Comparison of ENCODE assay signal across 21 mouse cellular contexts in genomic region chr7:65871851-65872250, GRCm38 (mm10). TPM values are rescaled to one million over a fixed set of nuclear protein-coding genes. Genes with fewer than 3 reads are reported as not detected.
DNase-seq lines count a peak whose midpoint lies in the region; ATAC-seq and TF ChIP-seq lines count a peak whose summit lies in the region.
"Had no signal": no experiment of that assay in that cellular context is flagged by ENCODE, and none has a peak within 500 bp of the region (broad histone marks: within the 10 kb centered on the region; RNA-seq: fewer than 3 reads in every experiment).

No protein-coding gene starts in this region.

- no peak overlapping the region for H3K9ac ChIP-seq in forebrain, embryonic 14.5 days (ENCODE audit: low read length)
- H3K9ac ChIP-seq in forebrain, embryonic 11.5 days (ENCODE audit: low read length) = no peak overlapping the region
- H3K9ac ChIP-seq in hindbrain, postnatal 0 days (replicated peaks; ENCODE audit: low read length) = no peak overlapping the region
- H3K9ac ChIP-seq: forebrain, postnatal 0 days; liver, postnatal 0 days had no signal

- H3K4me1 ChIP-seq in forebrain, embryonic 14.5 days (ENCODE audit: control insufficient read depth, insufficient read depth, low read length) = peaks cover 8% of the 10 kb centered on the region
- H3K4me1 ChIP-seq in forebrain, embryonic 11.5 days (replicated peaks; ENCODE audit: control insufficient read depth, insufficient read depth, low read length) = peaks cover 6% of the 10 kb centered on the region; the same call in 1 of the 2 replicates
- H3K4me1 ChIP-seq in hindbrain, postnatal 0 days (ENCODE audit: insufficient read depth, low read length) = peaks cover 11% of the 10 kb centered on the region

- H3K4me2 ChIP-seq in forebrain, embryonic 14.5 days (ENCODE audit: low read length) = no peak overlapping the region
- H3K4me2 ChIP-seq in forebrain, embryonic 11.5 days (ENCODE audit: low read depth, low read length, severe bottlenecking) = no peak overlapping the region
- no peak overlapping the region for H3K4me2 ChIP-seq in hindbrain, postnatal 0 days (ENCODE audit: low read depth, low read length)
- H3K4me2 ChIP-seq: heart, embryonic 11.5 days had no signal

- no peak overlapping the region for H3K27ac ChIP-seq in forebrain, embryonic 14.5 days (ENCODE audit: low read depth, low read length)
- no peak overlapping the region for H3K27ac ChIP-seq in forebrain, embryonic 11.5 days (ENCODE audit: low read depth, low read length)
- peak overlapping the region; percentile 64; the same call in 1 of the 2 replicates for H3K27ac ChIP-seq in hindbrain, postnatal 0 days
- H3K27ac ChIP-seq: embryonic facial prominence, embryonic 10.5 days; kidney, postnatal 0 days; limb, embryonic 10.5 days had no signal

- H3K9me3 ChIP-seq in forebrain, embryonic 14.5 days (replicated peaks; ENCODE audit: control insufficient read depth, low read length) = no peaks in the 10 kb centered on the region
- no peaks in the 10 kb centered on the region for H3K9me3 ChIP-seq in forebrain, embryonic 11.5 days (ENCODE audit: control insufficient read depth, low read length)
- no peaks in the 10 kb centered on the region for H3K9me3 ChIP-seq in hindbrain, postnatal 0 days (ENCODE audit: low read length)
- H3K9me3 ChIP-seq: embryonic facial prominence, embryonic 10.5 days; limb, embryonic 10.5 days had no signal

- intact Hi-C loops in left cerebral cortex, postnatal 4 days (cut with DNase I) = no loop called here

- no peaks in the 10 kb centered on the region for H3K27me3 ChIP-seq in forebrain, embryonic 14.5 days (replicated peaks; ENCODE audit: control insufficient read depth, insufficient read depth, low read length)
- H3K27me3 ChIP-seq in forebrain, embryonic 11.5 days (ENCODE audit: control insufficient read depth, insufficient read depth, low read length) = no peaks in the 10 kb centered on the region
- no peaks in the 10 kb centered on the region for H3K27me3 ChIP-seq in hindbrain, postnatal 0 days (ENCODE audit: insufficient read depth, low read length)

- WGBS in forebrain, embryonic 14.5 days = 53% methylated on average over 2 of the region's 2 CpGs
- 79% methylated on average over 2 of the region's 2 CpGs for WGBS in forebrain, embryonic 11.5 days
- WGBS in hindbrain, postnatal 0 days = 36% methylated on average over 2 of the region's 2 CpGs

- H3K4me3 ChIP-seq in forebrain, embryonic 14.5 days (ENCODE audit: low read depth, low read length) = no peak overlapping the region
- H3K4me3 ChIP-seq in forebrain, embryonic 11.5 days (ENCODE audit: low read depth, low read length) = no peak overlapping the region
- no peak overlapping the region for H3K4me3 ChIP-seq in hindbrain, postnatal 0 days (ENCODE audit: low read length)
- H3K4me3 ChIP-seq: embryonic facial prominence, embryonic 10.5 days; limb, embryonic 10.5 days; myocyte had no signal

- ATAC-seq in forebrain, embryonic 14.5 days = 0 out of 2 replicates have a peak, but pooled peaks have one; percentile 18
- ATAC-seq in forebrain, embryonic 11.5 days (replicated peaks; ENCODE audit: low FRiP score) = no peak
- no peak for ATAC-seq in hindbrain, postnatal 0 days
- ATAC-seq: liver, postnatal 0 days had no signal

- no peaks in the 10 kb centered on the region for H3K36me3 ChIP-seq in forebrain, embryonic 14.5 days (ENCODE audit: control insufficient read depth, insufficient read depth, low read length)
- no peaks in the 10 kb centered on the region for H3K36me3 ChIP-seq in forebrain, embryonic 11.5 days (ENCODE audit: control insufficient read depth, insufficient read depth, low read length)
- H3K36me3 ChIP-seq in hindbrain, postnatal 0 days (ENCODE audit: insufficient read depth, low read length) = no peaks in the 10 kb centered on the region
- H3K36me3 ChIP-seq: embryonic facial prominence, embryonic 10.5 days; limb, embryonic 10.5 days had no signal

- no peak for TF ChIP-seq CTCF in hindbrain, postnatal 0 days (IDR thresholded peaks at IDR 0.05; ENCODE audit: low read depth)

- DNase-seq in forebrain, embryonic 14.5 days (ENCODE audit: low spot score) = no peak
- DNase-seq in forebrain, embryonic 11.5 days (ENCODE audit: low spot score) = no peak
- DNase-seq in left cerebral cortex, postnatal 4 days = peak; percentile 28
- DNase-seq in left cerebral cortex, adult 9 months (ENCODE audit: low spot score in 2 of 2) = no peak
- DNase-seq in ZHBTc4 (ENCODE audit: low read depth, low spot score) = peak; percentile 57
- DNase-seq in hindbrain, postnatal 0 days (ENCODE audit: low spot score) = no peak
- no peak for DNase-seq in adrenal gland, postnatal 4 days (ENCODE audit: low spot score in 2 of 2)
- DNase-seq: adrenal gland, adult 2 months; B cell, adult 2 months; heart, postnatal 14 days; kidney, adult 18-20 months; liver, postnatal 0 days; lung, postnatal 36 days; thymus, adult 2 months had no signal

RNA-seq across cellular contexts. Expression of gene Pcsk6, which starts 10.3 kb away (rescaled TPM):
- 0.96 and 1.4 TPM in 2 replicates for polyA plus RNA-seq in forebrain, embryonic 14.5 days (2014; fragmentation: Nextera tagmentation; extraction: Ambion mirVana)
- 2.7 and 3.1 TPM in 2 replicates for polyA plus RNA-seq in forebrain, embryonic 11.5 days (2014; fragmentation: Nextera tagmentation; extraction: Ambion mirVana)
- total RNA-seq in left cerebral cortex, postnatal 4 days (2021) = 10 to 100 TPM; 15.3 to 15.7 TPM
- total RNA-seq in hindbrain, postnatal 0 days (2014; rRNA removed) = 13.0 and 20.1 TPM in 2 replicates
- 2.0 and 2.1 TPM in 2 replicates for polyA plus RNA-seq in hindbrain, postnatal 0 days (2015; fragmentation: Nextera tagmentation; extraction: Ambion mirVana)
- total RNA-seq in adrenal gland, postnatal 4 days (2021) = 10 to 100 TPM; 15.9 to 18.9 TPM
- total RNA-seq: neutrophil, adult 5-6 weeks had no signal

Comparison
In these comparisons a context has a peak if more than half of its experiments do, and no peak if none do; other contexts are left out.
1. DNase-seq: peak in left cerebral cortex, postnatal 4 days (single experiment) and ZHBTc4 (single experiment); none in forebrain, embryonic 14.5 days (single experiment), forebrain, embryonic 11.5 days (single experiment), left cerebral cortex, adult 9 months (0 of 2), hindbrain, postnatal 0 days (single experiment) and adrenal gland, postnatal 4 days (0 of 2).